Mouse (Mus musculus): Measurements from ENCODE around the gene Abcg1. TPM values are rescaled to one million over a fixed set of nuclear protein-coding genes. Genes with fewer than 3 reads are reported as not detected.

Gene Abcg1
- total and polyA plus RNA-seq, 2 experiments = 3.4 to 5.0 TPM

DNA sequence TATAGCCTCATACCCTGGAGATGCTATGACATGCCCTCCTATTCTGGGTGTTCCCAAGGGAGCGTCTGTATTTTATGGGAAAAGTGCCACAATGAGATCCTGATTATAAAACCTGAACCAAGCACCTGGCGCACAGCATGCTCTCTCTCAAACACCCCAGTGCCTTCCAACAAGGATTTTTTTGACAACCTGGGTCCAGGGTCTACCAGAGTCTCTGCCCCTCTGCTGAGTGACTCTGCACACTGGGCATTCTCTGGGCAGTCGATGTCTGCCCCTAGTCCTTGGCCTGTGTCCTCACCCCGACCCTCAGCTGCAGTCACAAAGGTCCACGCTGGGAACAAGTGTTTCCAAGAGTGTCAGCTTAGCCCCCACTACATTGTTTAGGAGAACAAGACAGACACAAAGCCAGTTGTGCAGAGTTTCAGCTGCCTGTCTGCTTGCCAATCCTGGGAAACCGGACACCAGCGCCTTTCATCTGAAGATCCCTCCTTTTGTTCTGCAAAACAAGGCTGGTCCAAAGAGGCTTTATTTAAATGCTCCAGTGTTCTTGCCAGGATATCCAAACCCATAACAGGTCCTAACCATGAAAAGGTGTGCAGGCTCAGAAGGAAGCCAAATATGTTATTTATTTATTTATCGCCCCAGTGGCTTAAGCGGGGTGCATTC is 55.8 kb downstream of the Abcg1 start:
- no peaks in the 10 kb centered on the region for H3K27me3 ChIP-seq (ENCODE audit: control insufficient read depth, insufficient read depth, low read length)
- 84% methylated on average over 9 of the region's 9 CpGs for WGBS
- DNase-seq (ENCODE audit: extremely low read depth, low read depth, low spot score) = no peak
- H3K79me2 ChIP-seq (ENCODE audit: control insufficient read depth, insufficient read depth, low read length) = no peaks in the 10 kb centered on the region
- H3K4me1 ChIP-seq (ENCODE audit: control insufficient read depth, insufficient read depth, low read length) = no peaks in the 10 kb centered on the region
- no peak overlapping the region for H3K9ac ChIP-seq (ENCODE audit: low read depth, low read length)
- no peaks in the 10 kb centered on the region for H3K36me3 ChIP-seq (ENCODE audit: control insufficient read depth, insufficient read depth, low read length)
- no peak overlapping the region for H3K4me3 ChIP-seq (ENCODE audit: insufficient read depth, low read depth, low read length)
- TF ChIP-seq POLR2A (IDR thresholded peaks at IDR 0.05; ENCODE audit: extremely low read depth, insufficient read depth, low read length) = no peak
- no peak for TF ChIP-seq CTCF (IDR thresholded peaks at IDR 0.05; ENCODE audit: low read depth, low read length)
- H3K27ac ChIP-seq (replicated peaks; ENCODE audit: insufficient read depth, low read depth, low read length) = no peak overlapping the region

DNA sequence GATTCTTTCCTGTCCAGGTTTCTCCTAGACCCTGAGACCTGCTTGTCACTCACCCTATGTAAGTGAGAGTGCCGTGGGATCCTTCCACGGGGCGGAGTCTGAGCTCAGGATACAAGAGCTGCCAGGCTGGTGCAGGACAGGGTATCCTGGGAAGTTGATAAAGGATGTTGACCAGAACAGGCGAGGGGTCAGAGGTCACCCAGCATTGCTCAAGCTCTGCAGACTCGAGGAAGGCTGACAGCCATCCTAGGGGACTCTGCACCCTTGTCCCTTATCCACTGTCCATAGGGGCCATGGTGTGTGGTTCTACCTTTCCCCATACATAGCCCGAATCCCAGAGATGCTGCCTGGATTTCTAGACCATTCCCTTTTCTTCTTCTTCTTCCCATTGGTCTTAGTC is 58.6 kb downstream of the Abcg1 start:
- TF ChIP-seq CTCF (IDR thresholded peaks at IDR 0.05; ENCODE audit: low read depth, low read length) (no peak), POLR2A (IDR thresholded peaks at IDR 0.05; ENCODE audit: extremely low read depth, insufficient read depth, low read length) (no peak)
- no peak overlapping the region for H3K27ac ChIP-seq (replicated peaks; ENCODE audit: insufficient read depth, low read depth, low read length)
- no peak overlapping the region for H3K9ac ChIP-seq (ENCODE audit: low read depth, low read length)
- 34% methylated on average over 6 of the region's 6 CpGs for WGBS
- H3K4me3 ChIP-seq (ENCODE audit: insufficient read depth, low read depth, low read length) = no peak overlapping the region
- no peaks in the 10 kb centered on the region for H3K4me1 ChIP-seq (ENCODE audit: control insufficient read depth, insufficient read depth, low read length)
- H3K79me2 ChIP-seq (ENCODE audit: control insufficient read depth, insufficient read depth, low read length) = no peaks in the 10 kb centered on the region
- H3K36me3 ChIP-seq (ENCODE audit: control insufficient read depth, insufficient read depth, low read length) = no peaks in the 10 kb centered on the region
- DNase-seq (ENCODE audit: extremely low read depth, low read depth, low spot score) = no peak
- no peaks in the 10 kb centered on the region for H3K27me3 ChIP-seq (ENCODE audit: control insufficient read depth, insufficient read depth, low read length)

DNA sequence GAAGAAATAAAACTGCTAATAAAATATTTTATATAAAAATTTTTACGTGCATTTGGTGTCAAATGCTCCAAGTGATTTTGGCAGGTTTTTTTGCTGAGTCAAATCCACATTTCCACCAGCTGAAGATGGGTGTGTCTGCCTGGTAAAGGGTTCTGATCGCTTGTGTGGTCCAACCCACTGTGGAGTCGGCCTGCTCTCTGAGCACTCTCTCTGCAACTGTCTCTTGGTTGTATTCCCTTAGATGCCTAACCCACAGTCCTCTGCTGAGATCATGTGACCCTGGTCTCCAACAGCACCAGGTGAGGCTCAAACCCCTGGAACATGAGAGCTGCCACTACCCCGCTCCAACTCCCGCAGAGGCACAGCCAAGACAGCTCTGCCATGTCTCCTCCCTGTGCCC is 60.5 kb downstream of the Abcg1 start:
- TF ChIP-seq POLR2A (IDR thresholded peaks at IDR 0.05; ENCODE audit: extremely low read depth, insufficient read depth, low read length) (no peak), CTCF (IDR thresholded peaks at IDR 0.05; ENCODE audit: low read depth, low read length) (no peak)
- WGBS = 88% methylated on average over 5 of the region's 5 CpGs

DNA sequence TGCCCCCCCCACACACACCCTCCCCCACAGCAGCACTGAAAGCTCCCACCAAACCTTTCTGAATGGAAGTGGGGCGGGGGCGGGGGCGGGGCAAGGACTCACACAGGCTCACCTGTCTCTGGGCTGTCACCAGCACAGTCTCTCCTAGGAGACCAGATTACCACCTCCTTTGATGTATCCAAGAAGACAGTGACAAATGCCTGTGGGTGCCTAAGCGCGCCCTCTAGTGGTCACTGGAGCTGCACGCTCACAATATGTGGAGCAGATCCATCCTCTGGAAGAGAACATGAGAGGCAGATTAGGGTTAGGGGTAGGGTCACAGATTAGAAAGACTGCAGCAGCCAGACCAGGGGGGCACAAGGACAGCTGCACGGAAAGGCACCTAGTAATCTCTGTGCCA is 62.0 kb downstream of the Abcg1 start:
- TF ChIP-seq CTCF (IDR thresholded peaks at IDR 0.05; ENCODE audit: low read depth, low read length) (peak; percentile 92), POLR2A (IDR thresholded peaks at IDR 0.05; ENCODE audit: extremely low read depth, insufficient read depth, low read length) (no peak)

More for the DNA sequence above, 60.5 kb downstream of the Abcg1 start:
- Histone ChIP-seq H3K4me1 (ENCODE audit: control insufficient read depth, insufficient read depth, low read length) (no peaks in the 10 kb centered on the region), H3K36me3 (ENCODE audit: control insufficient read depth, insufficient read depth, low read length) (no peaks in the 10 kb centered on the region), H3K79me2 (ENCODE audit: control insufficient read depth, insufficient read depth, low read length) (no peaks in the 10 kb centered on the region), H3K27ac (replicated peaks; ENCODE audit: insufficient read depth, low read depth, low read length) (no peak overlapping the region), H3K4me3 (ENCODE audit: insufficient read depth, low read depth, low read length) (no peak overlapping the region), H3K27me3 (ENCODE audit: control insufficient read depth, insufficient read depth, low read length) (no peaks in the 10 kb centered on the region), H3K9ac (ENCODE audit: low read depth, low read length) (no peak overlapping the region)
- no peak for DNase-seq (ENCODE audit: extremely low read depth, low read depth, low spot score)

DNA sequence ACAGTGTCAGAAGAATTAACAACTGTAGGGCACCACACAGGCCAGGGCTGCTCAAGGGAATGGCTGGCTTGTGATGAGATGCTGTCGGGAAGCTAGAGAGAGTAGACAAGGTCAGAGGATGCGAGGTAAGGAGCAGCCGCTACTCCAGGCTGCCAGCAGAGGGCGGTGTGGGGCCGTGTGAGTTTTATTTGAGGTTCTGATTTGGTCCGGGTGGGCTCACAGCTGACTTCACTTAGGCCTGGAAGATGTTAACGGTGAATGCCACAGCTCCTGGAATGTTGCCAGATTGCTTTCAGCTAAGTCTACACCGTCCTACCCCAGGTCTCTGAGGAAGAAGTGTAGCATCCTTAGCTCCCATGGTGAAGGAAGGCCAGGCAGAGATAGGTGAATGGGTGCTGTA is 64.5 kb downstream of the Abcg1 start:
- TF ChIP-seq POLR2A (IDR thresholded peaks at IDR 0.05; ENCODE audit: extremely low read depth, insufficient read depth, low read length) (no peak), CTCF (IDR thresholded peaks at IDR 0.05; ENCODE audit: low read depth, low read length) (peak; percentile 95)
- Histone ChIP-seq H3K4me3 (ENCODE audit: insufficient read depth, low read depth, low read length) (no peak overlapping the region), H3K79me2 (ENCODE audit: control insufficient read depth, insufficient read depth, low read length) (no peaks in the 10 kb centered on the region), H3K27me3 (ENCODE audit: control insufficient read depth, insufficient read depth, low read length) (no peaks in the 10 kb centered on the region), H3K27ac (replicated peaks; ENCODE audit: insufficient read depth, low read depth, low read length) (no peak overlapping the region), H3K4me1 (ENCODE audit: control insufficient read depth, insufficient read depth, low read length) (no peaks in the 10 kb centered on the region), H3K36me3 (ENCODE audit: control insufficient read depth, insufficient read depth, low read length) (no peaks in the 10 kb centered on the region), H3K9ac (ENCODE audit: low read depth, low read length) (no peak overlapping the region)
- DNase-seq (ENCODE audit: extremely low read depth, low read depth, low spot score) = no peak
- WGBS = 9% methylated on average over 8 of the region's 8 CpGs

More for the DNA sequence above, 62.0 kb downstream of the Abcg1 start:
- Histone ChIP-seq H3K27me3 (ENCODE audit: control insufficient read depth, insufficient read depth, low read length) (no peaks in the 10 kb centered on the region), H3K9ac (ENCODE audit: low read depth, low read length) (no peak overlapping the region), H3K36me3 (ENCODE audit: control insufficient read depth, insufficient read depth, low read length) (no peaks in the 10 kb centered on the region), H3K79me2 (ENCODE audit: control insufficient read depth, insufficient read depth, low read length) (no peaks in the 10 kb centered on the region), H3K4me1 (ENCODE audit: control insufficient read depth, insufficient read depth, low read length) (no peaks in the 10 kb centered on the region), H3K4me3 (ENCODE audit: insufficient read depth, low read depth, low read length) (no peak overlapping the region), H3K27ac (replicated peaks; ENCODE audit: insufficient read depth, low read depth, low read length) (no peak overlapping the region)
- DNase-seq (ENCODE audit: extremely low read depth, low read depth, low spot score) = peak; percentile 29
- WGBS = 1% methylated on average over 7 of the region's 7 CpGs

DNA sequence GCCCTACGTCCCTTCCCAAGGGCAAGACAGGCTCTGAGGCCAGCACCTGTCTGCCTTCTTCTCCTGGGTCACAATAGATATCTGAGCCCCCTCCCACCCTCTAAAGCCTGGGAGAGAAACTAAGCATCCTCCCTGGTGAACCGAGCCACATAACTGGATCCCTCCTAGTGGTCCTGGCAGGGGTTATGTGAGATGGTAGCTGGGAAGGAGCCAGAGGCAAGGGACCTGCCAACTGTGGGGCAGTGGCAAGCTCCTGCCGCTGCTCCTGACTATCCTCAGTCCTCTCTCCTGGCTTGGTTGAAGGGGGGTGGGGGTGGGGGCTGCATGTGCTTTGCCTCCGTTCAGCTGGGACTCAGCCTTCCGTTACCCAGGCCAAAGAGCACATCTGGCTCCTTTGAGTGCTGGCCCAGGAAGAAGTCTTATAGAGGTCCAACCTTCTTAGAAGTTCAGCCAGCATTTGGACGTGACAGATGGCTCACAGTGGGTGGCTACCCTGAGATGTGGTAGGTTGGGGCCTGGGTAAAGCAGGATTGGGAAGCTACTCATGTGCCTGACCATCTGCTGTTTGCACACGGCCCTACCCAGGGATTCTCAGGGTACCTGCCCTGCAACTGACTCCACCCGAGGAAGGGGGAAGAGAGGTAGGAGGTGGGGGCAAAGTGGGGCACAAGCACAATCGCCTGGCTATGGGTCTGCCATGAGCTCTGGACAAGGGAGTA is 68.2 kb downstream of the Abcg1 start:
- H3K27me3 ChIP-seq (ENCODE audit: control insufficient read depth, insufficient read depth, low read length) = no peaks in the 10 kb centered on the region
- 76% methylated on average over 9 of the region's 9 CpGs for WGBS
- H3K36me3 ChIP-seq (ENCODE audit: control insufficient read depth, insufficient read depth, low read length) = no peaks in the 10 kb centered on the region
- no peak overlapping the region for H3K9ac ChIP-seq (ENCODE audit: low read depth, low read length)
- H3K4me1 ChIP-seq (ENCODE audit: control insufficient read depth, insufficient read depth, low read length) = no peaks in the 10 kb centered on the region
- no peaks in the 10 kb centered on the region for H3K79me2 ChIP-seq (ENCODE audit: control insufficient read depth, insufficient read depth, low read length)
- H3K4me3 ChIP-seq (ENCODE audit: insufficient read depth, low read depth, low read length) = no peak overlapping the region
- TF ChIP-seq CTCF (IDR thresholded peaks at IDR 0.05; ENCODE audit: low read depth, low read length) (no peak), POLR2A (IDR thresholded peaks at IDR 0.05; ENCODE audit: extremely low read depth, insufficient read depth, low read length) (no peak)
- no peak for DNase-seq (ENCODE audit: extremely low read depth, low read depth, low spot score)
- no peak overlapping the region for H3K27ac ChIP-seq (replicated peaks; ENCODE audit: insufficient read depth, low read depth, low read length)
